Mouse (Mus musculus) lung, adult 18-20 months (tissue): ENCODE measurements around the gene Bcl2.

Experiments
- DNase-seq, 2 experiments: peaks; one replicate each; pipeline ENCODE4 v3.0.0; 2022; ENCODE audit warnings: mixed read lengths in 2 of 2

The Bcl2 gene

DNA sequence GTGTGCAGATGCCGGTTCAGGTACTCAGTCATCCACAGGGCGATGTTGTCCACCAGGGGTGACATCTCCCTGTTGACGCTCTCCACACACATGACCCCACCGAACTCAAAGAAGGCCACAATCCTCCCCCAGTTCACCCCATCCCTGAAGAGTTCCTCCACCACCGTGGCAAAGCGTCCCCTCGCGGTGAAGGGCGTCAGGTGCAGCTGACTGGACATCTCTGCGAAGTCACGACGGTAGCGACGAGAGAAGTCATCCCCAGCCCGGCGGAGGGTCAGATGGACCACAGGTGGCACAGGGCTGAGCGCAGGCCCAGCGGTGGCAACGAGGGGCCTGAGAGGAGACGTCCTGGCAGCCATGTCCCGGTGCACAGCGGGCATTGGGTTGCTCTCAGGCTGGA, 1.7 kb downstream of the Bcl2 start:
- DNase-seq, result peak; percentile 62 to 65

DNA sequence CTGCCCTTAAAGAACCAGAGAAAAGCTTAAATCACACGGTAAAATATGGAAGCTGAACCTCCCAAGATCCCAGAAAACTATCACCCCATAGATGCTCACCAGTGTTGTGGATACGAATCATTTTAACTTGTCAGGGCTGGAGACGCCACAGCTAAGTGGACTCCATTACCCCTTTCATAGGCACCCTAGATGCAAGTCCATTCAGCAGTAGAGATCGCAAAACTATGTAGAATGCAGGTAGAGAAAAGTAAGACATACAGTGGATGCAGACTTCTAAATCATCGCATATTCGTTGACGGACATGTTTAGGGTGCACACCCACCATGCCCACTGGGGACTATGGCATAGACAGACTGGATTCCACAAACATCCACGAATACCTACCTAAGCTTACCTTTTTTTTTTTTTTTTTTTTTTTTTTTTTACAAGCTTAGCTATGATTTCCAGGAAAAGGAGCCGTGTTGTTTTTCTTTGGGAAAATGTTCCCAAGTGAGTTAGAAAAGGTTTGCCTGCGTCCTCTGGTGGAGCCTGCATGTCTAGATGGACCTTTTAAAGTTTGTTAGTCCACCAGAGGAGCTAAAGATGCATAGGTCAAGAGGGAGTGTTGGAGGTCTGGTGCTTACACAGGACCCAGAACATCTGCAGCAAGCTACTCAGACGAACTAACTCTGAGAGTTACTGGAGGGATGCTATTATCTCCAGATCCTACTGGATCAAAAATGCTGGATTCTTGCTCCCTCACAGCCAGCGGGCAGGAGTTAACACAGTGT, 2.5 kb downstream of the Bcl2 start:
- DNase-seq, result no peak

DNA sequence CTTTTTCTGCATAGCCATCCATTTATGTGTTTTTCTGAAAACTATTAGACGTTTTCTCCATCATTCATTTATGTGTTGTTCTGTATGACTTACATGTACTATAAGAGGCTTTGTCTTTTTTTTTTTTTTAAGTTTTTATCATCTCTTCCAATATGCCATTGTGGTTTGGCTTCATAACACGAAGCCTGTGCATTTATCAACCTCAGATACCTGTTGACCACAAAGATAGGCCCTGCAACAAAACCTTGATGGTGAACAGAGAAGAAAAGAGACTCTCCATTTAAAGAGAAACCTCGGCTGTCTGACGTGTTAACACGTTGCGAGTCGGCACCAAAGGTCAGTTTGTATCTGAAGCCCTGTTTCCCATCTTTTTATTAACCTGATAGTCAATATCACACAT, 3.9 kb downstream of the Bcl2 start:
- DNase-seq, result no peak

DNA sequence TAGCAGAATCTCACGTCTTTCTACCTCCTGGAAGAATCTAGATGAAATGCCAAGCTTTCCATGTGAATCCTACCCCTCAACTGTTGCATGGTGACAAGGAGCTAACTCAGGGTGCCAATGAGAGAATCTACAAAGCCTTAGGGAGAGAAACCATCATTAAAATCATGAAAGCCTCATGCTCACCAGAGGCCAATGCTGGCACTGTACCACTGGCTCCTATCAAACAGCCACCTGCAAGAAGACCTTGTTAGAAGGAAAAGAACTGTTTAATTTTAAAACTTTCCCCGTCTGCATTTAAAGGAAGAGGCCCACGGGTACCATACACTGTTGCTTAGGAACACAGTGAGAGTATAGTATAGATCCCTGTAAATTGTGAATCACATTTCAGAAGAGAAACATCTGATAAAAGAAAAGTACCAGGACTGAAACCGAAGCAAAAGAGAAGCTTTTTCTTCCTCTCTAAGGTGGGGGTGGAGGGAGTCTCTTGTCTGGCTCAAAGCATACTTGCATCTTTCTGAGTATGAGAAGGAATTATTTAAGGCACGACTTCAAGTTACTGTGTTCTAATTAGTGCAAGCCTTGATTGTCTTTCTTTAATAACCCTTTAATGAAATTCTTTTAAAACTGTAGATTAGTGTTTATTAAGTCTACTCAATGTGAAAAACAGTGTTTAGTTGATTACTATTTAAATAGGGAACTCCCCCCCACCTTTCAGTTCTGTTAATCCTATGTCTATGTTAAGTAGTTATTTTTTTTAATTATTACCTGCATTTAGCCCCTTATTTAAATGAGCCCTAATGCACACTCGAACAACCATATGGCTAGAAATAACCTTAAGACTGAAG, 6.8 kb downstream of the Bcl2 start:
- no peak for DNase-seq

DNA sequence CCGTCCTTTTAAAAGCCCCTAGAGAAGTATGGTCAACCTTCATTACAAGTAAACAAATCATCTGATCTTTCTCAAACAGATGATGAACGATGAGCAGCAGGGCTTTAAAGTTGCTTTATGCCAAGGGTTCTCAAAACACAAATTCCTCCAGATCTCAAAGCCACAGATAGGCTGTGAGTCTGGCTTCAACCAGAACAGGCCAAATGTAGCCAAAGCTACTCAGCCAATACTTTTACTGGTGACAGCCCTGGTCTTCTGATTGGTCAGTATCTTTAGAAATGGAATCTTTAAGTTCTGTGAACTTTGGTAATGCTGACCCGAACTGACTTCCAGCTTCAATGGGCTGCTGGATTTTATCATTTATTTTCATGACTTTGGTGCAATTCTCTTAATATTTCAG, 10.9 kb downstream of the Bcl2 start:
- no peak for DNase-seq

DNA sequence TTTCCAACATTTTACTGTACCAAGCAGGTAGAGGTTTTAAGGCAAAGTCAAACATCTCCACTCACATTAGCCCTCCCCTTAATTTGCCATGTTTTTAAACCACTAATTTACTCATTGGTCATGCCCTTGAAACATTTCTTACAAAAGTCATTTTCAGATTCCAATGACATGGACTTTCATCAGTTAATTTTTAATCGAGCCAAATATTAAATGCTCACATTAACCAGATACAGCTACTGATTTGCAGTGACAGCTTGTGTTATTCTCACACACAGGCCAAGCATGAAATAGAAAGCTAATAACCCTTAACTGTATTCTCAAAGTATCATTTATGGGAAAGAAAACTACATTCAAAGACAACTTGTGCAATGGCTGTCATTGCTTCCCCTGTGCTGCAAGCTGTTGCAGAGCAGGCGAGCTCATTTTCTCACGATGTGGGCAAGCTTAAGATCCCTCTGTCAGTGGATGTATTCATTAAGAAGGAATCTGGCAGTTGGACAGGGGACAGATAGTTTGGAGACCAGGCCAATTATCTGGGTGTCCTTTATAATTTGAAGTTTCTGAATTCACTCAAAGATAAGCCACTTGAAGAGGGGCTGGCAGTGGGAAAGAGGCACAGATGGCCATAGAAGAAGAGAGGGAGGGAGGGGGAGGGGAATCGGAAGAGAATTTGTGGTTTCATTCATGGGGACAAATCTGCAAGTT, 11.5 kb downstream of the Bcl2 start:
- DNase-seq, result no peak

DNA sequence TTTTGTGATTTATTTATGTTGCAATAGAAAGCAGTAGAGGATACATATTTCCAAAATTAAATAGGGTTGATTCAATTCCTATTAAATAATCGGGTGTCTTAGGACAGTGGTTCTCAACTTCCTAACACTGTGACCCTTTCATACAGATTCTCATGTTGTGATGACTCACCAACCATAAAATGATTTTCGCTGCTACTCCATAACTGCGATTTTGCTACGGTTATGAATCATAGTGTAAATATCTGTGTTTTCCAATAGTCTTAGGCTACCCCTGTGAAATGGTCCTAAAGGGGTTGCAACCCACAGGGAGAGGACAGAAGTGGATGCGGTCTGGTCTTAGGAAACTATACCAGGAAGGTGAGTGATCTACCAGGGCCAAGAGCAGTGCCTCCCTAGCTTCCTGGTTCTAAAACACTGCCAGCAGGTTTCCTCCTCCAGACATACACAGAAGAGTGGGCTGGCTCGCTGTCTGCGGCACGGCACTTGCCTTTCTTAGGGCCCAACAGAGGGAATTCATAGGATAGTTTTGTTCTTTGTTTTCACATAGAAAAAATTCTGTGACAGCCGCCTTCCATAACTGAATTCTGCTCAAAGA, 13.5 kb downstream of the Bcl2 start:
- DNase-seq, result no peak

DNA sequence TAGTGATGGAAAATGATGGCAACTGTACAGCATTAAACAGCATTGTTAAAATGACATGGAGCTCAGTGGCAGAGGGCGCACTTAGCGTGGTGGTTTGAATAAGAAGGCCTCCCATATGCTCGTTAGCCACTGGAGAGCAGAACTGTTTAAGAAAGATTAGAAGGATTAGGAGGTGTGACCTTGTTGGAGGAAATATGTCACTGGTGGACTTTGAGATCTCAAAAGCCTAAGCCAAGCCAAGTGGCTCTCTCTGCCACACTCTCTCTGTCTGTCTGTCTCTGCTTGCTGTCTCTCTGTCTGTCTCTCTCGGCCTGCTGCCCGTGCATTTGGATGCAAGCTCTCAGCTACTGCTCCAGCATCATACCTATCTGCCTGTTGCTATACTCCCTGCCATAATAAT, 17.6 kb downstream of the Bcl2 start:
- no peak for DNase-seq

DNA sequence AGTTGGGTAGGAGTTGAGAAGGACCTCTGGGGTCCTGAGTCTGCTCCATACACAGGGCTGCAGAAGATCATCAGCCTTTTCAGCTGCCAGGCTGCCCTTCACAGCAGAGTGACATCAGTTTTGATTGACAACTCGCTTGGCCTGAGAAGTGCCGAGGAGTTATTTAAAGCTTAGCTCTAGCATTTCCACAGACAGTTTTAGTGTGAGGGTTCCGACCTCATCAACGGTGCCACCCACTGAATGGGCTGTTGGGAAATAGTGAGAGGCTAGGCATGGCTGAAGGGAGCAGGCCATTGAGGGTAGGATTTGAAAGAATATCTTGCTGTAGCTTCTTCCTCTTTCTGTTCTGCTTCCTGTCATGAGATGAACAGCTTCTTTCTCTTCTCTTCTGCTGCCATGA, 18.4 kb downstream of the Bcl2 start:
- no peak for DNase-seq

DNA sequence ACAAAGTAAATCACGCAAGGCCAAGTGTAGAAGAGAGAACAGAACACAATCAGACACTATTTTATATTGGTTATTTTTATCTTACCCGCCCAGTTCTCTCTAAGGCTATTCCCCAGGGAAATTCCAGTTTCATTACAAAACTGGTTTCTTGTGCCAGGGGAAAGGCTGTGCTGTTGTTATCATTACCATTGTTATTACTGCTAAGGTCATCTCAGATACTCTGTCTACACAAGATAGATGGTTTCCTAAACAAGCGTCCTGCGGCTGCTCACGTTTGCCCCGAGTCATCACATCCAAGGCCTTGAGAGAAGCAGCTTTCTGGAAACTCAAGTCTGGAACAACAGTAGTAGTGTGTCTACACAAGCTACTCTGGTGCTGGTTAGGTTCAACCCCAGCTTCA, 19.8 kb downstream of the Bcl2 start:
- peak in 1 of 2 experiments; percentile 33 for DNase-seq

DNA sequence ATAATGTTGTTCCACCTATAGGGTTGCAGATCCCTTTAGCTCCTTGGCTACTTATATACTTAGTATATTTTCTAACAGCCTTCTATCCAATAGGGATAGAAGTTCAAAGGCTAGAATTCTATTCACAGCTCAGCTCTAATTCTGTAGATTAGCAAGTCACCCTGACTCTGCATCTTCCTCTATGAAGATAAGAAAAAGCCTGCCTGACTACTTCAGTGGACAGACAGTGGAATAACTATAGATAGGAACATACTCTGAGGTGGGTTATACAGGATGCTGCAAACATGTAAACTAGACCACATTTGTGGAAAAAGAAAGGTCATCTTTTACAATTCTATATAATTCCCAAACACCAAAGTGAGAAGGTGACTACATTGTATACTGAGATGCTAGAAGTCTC, 21.5 kb downstream of the Bcl2 start:
- no peak for DNase-seq

DNA sequence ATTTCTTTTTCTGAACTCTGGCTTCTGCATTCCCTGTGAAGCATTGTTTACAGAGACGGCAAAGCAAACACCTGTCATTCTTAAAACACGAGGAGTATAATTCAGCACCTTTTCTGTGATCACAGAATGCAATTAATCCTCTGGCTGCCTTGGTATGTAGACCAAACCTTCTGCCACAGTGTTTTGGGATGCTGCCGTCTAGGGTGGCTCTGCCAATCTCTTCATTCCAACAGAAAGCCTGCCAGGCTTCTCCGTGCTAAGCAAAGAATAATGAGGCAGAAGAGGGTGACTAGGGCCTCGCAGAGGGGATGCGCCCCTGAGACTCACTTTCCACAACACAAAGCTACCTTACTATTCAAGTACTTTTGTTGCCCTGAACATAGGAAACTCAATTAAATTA, 23.2 kb downstream of the Bcl2 start:
- DNase-seq, result no peak

DNA sequence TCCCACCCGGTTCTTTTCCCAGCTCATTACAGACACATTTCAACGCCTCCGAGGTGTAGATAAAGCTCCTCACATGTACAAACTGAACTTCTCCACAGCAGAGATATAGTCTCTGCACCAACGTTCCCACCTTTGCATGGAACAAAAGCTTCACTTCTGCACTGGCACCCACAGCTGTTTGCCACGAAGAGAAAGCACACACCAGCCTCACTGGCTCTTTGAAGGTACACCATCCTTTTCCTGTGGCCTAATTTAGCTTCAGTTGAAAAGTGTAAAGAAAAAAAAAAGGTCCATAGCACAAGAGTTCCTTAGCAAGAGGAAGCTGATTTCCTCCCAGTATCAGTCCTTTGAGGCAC, 25.9 kb downstream of the Bcl2 start:
- no peak for DNase-seq

DNA sequence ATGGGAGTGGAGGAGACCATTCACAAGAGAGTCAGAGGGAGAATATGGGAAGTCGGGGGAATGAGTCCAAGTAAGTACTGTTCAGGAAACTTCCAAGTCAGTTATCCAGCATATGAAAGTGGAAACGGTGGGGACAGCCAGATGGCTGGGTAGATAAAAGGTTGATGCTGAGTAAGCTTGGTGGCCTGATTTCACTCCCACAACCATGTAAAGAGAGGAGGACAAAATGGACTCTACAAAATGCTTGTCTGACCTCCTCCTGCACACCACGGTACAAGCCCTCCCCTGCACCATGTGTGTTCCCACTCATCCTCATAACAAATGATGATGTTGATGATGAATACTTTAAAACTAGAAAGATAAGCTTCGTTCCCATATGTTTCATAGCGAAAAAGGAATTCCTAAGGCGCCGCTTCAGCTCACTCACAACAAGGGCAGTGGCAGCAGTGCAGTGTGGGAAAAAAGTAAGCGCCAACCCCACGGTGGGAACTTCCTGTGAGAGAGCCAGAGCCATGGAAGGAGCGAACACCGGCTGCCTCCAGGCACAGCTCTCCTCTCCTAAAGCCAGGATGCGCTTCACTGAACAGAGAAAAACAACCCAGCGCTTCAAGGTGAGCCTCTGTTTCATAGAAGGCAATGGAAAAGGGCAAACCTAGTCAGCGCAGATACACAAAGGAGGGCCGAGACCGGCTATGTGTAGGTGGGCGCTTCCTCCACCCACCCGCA, 26.5 kb downstream of the Bcl2 start:
- no peak for DNase-seq

DNA sequence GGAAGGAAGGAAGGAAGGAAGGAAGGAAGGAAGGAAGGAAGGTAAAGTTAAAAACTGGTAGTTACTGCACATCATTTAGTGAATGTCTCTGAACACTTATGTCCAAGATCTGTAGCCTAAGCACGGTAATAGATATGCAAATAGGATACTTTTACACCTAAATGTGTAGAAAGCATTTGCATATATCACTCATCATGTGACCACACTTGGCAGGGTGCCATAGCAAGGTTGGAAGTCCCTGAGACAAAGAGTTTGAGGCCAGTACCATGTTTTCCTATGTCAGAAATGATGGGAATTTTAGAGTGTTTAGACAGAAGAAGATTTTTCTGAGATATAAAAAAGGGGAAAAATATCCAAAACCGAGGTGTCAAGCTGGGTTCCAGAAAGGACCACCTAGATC, 28.4 kb downstream of the Bcl2 start:
- DNase-seq, result no peak

DNA sequence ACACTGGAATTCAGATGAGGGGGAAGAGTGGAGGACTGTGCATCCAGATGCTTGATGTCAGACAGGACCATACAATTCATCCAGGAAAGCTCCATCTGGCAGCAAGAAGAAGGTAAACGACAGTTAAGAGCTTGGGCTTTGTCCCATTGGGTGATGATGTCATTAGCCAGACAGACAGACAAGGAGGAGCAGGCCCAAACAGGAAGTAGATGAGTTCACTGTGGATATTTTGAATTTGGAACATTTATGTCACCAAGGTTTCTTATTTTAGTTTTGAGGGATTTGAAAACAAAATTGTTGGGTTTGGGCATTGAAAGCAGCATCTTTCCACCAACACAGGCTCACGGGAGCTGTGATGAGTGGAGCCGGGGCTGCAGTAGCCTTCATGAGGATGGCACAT, 29.5 kb downstream of the Bcl2 start:
- no peak for DNase-seq

DNA sequence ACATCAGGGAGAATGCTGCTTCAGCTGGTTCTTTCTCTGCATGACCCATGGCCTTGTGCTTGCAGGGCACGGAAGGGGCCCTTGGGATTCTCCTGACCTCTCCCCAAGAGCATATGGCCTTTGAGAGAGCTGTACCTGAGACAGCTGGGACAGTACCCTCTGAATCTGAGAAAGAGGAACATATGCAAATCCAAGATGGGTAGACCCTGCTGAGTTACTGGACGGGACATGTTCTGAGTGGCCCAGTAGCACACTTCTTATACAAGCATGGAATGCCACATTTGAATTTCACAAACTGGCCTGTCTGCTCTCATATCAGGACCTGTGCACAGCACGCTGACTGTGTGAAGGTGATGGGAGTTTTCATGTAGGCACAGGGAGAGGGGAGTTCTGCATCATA, 31.2 kb downstream of the Bcl2 start:
- DNase-seq, result no peak

DNA sequence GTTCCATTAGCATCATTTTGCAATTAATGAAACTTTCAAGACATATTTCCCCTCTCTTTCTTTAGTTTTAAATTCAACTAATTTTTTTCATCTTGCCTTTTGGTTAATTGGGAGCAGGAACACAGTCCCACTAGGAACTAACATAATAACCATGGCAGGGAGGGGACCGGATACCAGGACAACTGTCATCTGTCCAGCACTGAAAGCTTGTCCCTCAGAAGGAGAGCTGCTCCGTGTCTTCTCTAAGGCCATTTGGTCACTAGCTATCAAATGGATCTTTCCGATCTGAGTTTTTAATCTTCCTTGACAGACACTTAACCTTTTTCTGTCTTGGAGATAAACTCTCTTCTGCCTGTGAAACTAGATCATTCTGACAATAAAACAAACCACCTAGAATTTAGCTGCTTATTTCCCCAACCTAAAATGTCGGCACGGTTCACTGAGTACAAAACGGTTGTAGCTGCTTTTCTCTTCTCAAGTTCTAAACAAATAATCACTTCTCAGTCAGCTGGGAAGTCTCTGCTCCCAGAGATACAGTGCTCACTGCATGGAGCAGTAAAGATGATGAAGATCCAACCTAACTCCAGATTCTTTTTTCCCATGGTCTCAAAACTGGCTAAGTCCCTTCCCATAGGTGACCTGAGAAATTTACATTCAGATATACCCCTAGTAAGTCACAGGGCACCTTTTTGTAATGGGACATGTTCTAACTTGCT, 34.1 kb downstream of the Bcl2 start:
- DNase-seq, result no peak

DNA sequence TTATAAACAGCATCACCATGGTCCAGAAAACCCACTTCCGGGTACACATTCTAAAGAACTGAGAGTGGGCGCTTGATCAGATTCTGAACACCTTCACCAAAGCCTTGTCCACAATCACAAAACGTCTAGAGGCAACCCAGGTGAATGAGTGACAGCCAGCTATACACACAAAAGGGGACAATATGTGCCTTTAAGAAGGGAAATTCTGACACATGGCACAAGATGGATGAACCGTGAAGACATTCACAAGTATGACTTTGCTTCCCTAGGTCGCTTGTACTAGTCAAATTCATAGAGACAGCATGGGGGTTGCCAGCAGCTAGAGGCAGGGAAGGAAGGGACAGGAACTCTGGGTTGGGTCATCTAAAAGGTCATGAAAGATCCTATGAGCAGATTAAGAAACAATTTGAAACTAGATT, 36.0 kb downstream of the Bcl2 start:
- no peak for DNase-seq

DNA sequence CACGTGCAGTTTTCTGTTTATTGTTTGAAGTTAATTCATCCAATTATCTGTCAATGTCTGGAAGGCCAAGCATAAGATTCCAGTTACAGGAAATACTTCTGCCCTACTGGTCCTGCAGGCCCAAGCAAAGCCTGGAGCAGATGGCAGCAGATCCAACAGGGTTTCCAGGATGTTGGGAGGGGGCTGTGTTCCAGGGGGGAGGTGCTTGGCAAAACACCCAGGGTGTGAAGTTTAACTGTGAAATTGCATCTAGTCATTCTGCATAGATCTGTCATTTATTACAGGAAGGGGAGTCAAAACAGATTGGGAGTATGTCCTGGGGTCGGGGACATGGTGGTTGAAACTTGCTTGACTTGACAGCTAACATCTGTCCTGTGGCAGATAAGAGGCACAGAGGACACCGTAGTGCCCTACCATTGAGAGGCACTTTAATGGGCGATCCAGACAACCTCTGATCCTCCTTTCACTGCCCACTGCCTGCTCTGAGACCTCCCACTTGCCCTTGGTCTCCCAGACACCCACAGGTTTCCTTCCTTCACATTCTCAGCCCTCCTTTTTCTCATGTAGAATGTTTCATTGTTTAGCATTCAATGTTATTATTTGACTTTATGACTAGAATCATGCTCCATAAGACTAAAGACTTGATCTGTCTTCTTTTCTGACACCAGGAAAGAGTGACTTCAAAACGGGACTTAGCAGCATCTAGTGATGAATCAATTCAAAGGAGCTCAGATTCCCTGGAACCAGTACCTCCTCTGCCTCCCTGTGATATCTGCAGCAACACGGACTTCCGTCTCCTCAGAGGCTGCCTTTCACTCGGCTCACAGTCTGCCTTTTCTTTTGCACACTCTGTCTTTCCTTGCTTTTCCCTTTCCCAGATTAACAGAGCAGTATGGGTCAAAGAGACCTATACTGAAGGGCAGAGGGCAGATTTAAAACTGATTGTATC, 47.7 kb downstream of the Bcl2 start:
- DNase-seq, result no peak

DNA sequence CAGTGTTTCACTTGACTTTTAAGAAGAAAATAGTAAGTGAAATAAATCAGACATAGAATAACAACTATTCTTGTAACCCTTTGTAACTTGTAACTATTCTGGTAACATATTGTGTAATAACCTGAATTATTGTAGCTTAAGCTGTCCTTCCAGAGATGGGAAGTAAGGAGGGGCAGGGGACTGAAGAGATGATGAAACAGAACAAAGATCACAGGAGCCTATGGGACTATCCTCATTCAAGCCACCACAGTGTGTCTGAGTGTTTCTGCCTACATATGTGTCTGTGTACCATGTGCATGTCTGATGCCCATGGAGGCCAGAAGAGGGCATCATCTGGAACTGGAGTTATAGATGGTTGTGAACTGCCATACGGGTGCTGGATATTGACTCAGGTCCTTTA, 49.1 kb downstream of the Bcl2 start:
- DNase-seq, result no peak
